Mouse (Mus musculus): ENCODE results near the gene Sema3e. TPM values are rescaled to one million over a fixed set of nuclear protein-coding genes. Genes with fewer than 3 reads are reported as not detected.

Gene Sema3e
- total RNA-seq, 4 experiments from 2014 or later, result 12.8 to 16.7 (median 15.7) TPM

DNA sequence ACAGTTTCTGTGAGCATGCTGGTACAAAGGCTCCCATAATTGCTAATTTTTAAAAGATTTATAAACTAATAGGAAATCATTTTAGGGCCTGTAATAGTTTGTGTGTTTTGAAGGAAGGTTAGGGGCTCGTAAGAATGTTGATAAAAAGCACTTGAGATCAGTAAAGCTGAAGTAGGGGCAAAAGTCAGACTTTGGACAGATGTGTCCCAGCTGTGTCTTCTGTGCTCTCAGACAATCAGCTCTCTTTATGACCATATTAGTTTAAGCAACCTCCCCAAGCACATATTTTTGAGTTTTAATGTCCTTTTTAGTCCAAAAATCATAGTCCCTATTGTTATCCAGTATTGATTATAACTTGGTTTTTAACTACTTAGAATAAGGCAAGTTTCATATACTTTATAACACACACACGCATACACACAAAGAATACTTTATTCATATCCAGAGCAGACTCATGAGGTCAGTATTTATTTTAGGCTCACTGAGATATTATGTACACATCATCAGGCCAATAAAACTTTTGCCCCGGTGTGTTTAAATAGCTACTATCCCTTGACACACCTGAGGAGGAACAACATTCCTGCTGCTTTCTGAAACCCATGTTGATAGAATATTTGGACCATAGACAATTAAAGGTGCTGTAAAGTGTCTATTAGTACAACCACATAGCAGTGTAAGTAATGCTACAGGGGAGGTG, 173.4 kb downstream of the Sema3e start:
- DNase-seq (ENCODE audit: low spot score in 2 of 2), result no peak

DNA sequence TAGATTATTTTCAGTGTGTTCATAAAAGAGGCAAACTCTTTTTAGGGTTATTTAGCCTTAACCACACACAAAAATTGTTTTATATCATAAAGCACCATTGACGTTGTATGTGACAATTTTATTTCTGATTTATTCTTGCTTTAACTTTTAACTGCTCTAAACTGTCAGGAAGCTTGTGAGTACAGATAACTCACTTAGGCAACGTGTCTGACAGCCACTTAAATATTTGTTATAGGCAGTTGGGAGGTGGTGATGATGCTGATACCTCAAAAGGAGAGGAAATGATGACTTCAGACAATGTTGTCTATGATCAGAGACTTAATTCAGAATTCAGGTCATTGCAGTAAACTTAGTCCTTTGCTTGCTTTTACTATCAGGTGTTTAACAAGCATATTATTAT, 181.7 kb downstream of the Sema3e start:
- no peak for DNase-seq (ENCODE audit: low spot score in 2 of 2)

DNA sequence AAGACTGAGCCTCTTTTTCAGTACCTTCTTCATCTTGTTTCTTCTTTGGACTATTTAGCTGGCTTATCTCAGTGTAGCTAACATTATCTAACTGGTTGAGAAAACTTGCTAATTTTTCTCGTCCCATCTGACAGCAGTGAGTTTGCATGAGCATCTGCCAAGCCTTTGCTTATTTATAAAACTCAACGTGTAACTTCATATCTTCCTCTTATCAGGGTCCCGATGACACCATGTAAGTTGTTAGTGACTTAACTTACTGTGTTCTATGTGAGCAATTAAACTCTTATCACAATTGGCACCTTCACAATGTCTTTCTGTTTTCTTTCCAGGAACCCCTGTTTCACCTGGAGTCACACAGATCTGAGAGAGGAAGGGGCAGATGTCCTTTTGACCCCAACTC, 184.9 kb downstream of the Sema3e start:
- DNase-seq (ENCODE audit: low spot score in 2 of 2), result no peak

DNA sequence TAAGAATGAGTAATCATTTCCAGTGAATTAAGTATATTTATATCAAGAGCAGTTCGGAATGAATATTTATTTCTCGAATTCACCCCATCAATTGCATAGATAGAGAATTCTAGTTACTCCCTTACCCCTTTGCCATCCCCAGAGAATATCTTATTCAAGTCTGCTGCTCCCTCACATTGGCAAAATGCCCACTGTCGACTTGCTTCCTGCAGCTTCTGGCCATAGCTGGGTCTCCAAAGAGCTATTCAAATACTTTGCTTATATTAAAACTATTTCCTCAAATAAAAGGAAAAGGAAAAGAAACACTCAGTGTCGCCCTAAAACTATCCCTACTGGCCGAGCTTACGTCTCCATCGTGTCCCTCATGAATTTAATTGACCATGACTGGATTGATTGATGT, 191.1 kb downstream of the Sema3e start:
- no peak for DNase-seq (ENCODE audit: low spot score in 2 of 2)

DNA sequence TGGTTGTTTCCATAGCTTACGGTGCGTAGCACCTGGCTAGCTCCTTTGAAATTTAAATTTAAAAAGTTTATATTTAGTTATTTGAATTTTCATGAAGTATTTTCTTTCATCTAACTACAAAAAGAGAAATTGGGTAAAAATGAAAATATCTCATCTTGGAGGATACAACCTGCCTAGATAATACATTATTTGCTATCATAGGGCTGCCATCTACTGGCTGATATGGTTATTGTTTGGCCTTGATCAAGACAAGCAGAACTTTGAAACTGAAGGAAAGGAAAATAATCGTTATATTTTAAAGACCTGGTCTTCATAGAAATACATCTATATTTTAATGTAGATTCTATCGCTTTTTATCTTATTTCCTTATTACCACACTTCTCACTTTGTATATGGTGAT, 193.6 kb downstream of the Sema3e start:
- no peak for DNase-seq (ENCODE audit: low spot score in 2 of 2)

DNA sequence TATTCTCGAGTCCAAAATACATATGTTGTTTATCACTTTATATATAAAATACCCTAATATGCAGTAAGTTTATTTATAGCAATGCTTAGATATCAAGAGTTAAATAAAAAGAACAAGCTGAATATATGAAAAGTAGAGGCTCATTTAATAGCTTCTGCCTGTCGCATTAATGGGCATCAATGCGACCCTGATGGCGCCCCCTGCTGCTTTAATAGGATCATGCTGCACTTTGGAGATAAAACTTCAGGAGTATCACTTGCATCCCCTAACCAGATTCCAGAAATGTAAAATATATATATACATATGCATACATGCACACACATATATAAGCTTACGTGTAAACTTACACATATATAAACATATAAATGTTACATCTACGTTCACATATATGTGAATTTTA, 199.4 kb downstream of the Sema3e start:
- DNase-seq (ENCODE audit: low spot score in 2 of 2), result no peak

DNA sequence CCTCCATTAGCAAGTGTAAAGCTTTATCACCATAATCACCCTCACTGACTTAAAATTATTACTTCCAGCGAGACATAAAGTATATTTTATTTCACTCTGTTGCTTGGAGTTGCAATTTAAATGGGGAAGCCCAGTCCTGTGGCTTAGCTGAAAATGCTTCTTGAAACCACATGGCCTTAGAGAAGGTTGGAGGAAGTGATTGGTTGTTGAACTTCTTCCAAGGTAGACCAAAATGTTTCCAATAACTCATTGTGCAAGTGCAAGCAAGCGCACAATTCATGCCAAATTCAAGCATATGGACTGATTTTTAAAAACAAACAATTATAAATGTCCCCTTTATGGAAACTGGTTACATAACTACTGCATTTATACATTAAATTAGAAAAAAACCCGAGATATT, 206.0 kb downstream of the Sema3e start:
- no peak for DNase-seq (ENCODE audit: low spot score in 2 of 2)

DNA sequence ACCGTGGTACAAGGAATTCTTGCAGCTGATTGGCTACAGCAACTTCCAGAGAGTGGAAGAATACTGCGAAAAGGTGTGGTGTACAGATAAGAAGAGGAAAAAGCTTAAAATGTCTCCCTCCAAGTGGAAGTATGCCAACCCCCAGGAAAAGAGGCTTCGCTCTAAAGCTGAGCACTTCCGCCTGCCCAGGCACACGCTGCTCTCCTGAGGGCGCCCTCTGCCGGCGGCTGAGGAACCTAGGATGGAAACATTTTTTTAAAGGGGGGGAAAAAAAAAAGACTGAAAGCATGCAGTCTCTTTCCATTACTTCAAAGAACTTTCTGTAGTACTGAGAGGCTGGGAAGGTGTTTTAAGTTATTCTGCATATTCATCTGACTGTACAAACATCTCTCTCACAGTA, 227.5 kb downstream of the Sema3e start:
- DNase-seq (ENCODE audit: low spot score in 2 of 2), result no peak

DNA sequence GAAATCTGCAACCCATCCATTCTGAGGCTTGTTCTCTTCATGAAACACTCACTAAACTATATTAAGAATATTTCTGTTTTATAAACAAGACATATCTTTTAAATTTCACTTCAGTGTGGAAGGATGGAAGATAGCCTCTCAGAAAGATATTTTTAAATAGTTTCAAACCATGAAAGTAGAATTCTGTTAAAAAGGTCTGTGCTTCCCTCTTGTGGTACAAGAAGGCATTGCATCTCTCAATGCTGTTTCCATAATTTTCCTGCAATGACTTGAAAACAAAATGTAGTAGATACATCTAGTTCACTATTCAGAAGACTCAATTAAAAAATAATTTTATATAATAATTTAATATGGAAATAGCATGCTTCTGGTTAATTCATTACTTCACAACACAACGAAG, 228.3 kb downstream of the Sema3e start:
- no peak for DNase-seq (ENCODE audit: low spot score in 2 of 2)

DNA sequence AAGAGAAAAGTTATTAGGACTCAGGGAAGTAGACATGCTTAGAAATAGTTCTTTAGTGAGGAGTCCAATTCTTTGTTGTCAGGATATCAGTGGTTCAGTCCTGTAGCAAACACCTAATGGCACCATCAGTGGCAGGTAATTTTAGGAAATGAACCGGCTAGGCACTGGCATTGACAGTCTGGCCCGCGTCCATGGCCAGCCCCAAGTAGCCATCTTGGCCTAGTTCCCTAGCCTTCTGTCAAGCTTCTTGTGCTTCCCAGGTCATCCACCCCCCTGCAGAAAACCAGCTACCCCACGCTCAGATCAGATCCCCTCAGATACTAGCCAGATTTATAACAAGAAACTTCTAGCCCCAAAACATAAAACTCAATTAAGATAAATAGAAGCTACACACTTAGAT, 235.1 kb downstream of the Sema3e start:
- no peak for DNase-seq (ENCODE audit: low spot score in 2 of 2)

DNA sequence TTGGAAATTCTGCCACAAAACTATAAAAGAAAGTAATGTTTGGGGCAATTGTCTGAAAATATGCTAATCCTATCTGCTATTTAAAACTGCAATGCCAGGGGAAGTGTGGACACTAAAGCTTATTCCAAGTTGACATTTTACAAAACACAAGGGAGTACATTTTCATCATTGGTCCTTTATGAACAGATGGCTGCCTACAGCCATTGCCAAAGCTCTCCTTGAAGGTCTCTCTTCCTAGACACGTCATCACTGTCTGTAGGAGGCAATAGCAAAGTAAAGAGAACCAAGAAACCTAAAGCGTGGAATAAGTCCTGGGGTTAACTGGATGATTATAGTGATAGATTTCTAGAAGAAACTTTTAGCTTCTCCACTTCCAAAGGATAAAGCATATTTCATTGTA, 242.3 kb downstream of the Sema3e start:
- DNase-seq (ENCODE audit: low spot score in 2 of 2), result no peak

Other genes starting within 250 kb of the Sema3e start
- gene Speer3, start 233.7 kb upstream of the Sema3e start, total RNA-seq (2022), result not detected

Data from left cerebral cortex, adult 8-10 months (tissue).